Mouse (Mus musculus) Muller cell, postnatal 12 days (primary cell): ENCODE measurements around the gene Htra2.

Source experiments
- DNase-seq: peaks from one replicate; pipeline ENCODE4 v3.0.0-alpha.2; 2015; ENCODE audit errors: inconsistent ontology term

Gene Htra2

GRCm38 (mm10) chr6:83033249-83034185 is 21.6 kb downstream of the Htra2 start, which contains the start of the genes Dok1 and Loxl3:
Dok1 (minus strand) TSS chr6:83033471.
Loxl3 (plus strand) TSS chr6:83034173.
- DNase-seq: peak; percentile 94

GRCm38 (mm10) chr6:83032769-83033191 is 22.3 kb downstream of the Htra2 start:
- peak; percentile 68 for DNase-seq

- DNase-seq: peak; percentile 16
Measured at GRCm38 (mm10) chr6:83031921-83032590, 23.0 kb downstream of the Htra2 start.

GRCm38 (mm10) chr6:83031111-83031510 is 24.0 kb downstream of the Htra2 start:
- no peak for DNase-seq

GRCm38 (mm10) chr6:83029777-83030176 is 25.3 kb downstream of the Htra2 start:
- DNase-seq: no peak

- peak; percentile 70 for DNase-seq
Measured at GRCm38 (mm10) chr6:83027706-83028105, 27.4 kb downstream of the Htra2 start.

GRCm38 (mm10) chr6:83027293-83027692 is 27.8 kb downstream of the Htra2 start:
- no peak for DNase-seq

- DNase-seq: no peak
Measured at GRCm38 (mm10) chr6:83025221-83025620, 29.9 kb downstream of the Htra2 start.

GRCm38 (mm10) chr6:83024421-83024820 is 30.7 kb downstream of the Htra2 start:
- DNase-seq: peak; percentile 18

- DNase-seq: peak; percentile 58
Measured at GRCm38 (mm10) chr6:83023786-83024185, 31.3 kb downstream of the Htra2 start.

GRCm38 (mm10) chr6:83023008-83023407 is 32.1 kb downstream of the Htra2 start:
- DNase-seq: no peak

- no peak for DNase-seq
Measured at GRCm38 (mm10) chr6:83020836-83021593, 34.1 kb downstream of the Htra2 start.

GRCm38 (mm10) chr6:83020121-83020520 is 35.0 kb downstream of the Htra2 start:
- DNase-seq: no peak

- DNase-seq: no peak
Measured at GRCm38 (mm10) chr6:83019044-83019443, 36.0 kb downstream of the Htra2 start.

- DNase-seq: peak; percentile 66
Measured at GRCm38 (mm10) chr6:83017190-83017589, 37.9 kb downstream of the Htra2 start.

GRCm38 (mm10) chr6:83015749-83016148 is 39.3 kb downstream of the Htra2 start:
- no peak for DNase-seq

GRCm38 (mm10) chr6:83014482-83015466 is 40.3 kb downstream of the Htra2 start:
- DNase-seq: peak; percentile 14

- DNase-seq: peak; percentile 83
Measured at GRCm38 (mm10) chr6:83013444-83013843, 41.6 kb downstream of the Htra2 start.

- no peak for DNase-seq
Measured at GRCm38 (mm10) chr6:83011756-83012155, 43.3 kb downstream of the Htra2 start.

- DNase-seq: no peak
Measured at GRCm38 (mm10) chr6:83011255-83011654, 43.8 kb downstream of the Htra2 start.

GRCm38 (mm10) chr6:83010010-83010409 is 45.1 kb downstream of the Htra2 start:
- no peak for DNase-seq
